Mouse (Mus musculus): Measurements from ENCODE around the gene Cwc22. TPM values are rescaled to one million over a fixed set of nuclear protein-coding genes. Genes with fewer than 3 reads are reported as not detected.

Cwc22 gene
- total and polyA plus RNA-seq, 2 experiments from 2014 or later: 10.8 to 16.0 TPM

DNA sequence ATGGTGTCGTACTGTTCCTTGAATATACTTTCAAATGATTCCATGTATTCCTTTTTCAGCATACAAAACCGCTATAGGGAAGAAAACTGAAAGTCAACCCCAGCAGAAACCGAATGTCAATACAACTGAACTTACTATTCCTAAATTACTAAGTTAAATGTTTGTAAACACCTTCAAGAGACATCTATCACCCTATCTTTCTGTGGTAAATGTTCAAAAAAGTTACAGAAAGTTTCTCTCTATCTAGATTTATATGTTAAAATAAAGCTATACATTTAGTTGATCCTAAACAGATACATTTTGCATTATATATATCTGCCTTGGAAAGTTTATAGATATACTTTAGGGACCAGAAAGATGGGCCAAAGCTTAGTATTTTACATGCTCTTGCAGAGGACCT is 39.0 kb downstream of the Cwc22 start:
- Histone ChIP-seq H3K27ac (ENCODE audit: low read depth) (no peak overlapping the region), H3K36me3 (replicated peaks; ENCODE audit: control insufficient read depth, insufficient read depth, low read length) (peaks cover 57% of the 10 kb centered on the region), H3K4me1 (ENCODE audit: control insufficient read depth, insufficient read depth) (no peaks in the 10 kb centered on the region), H3K4me3 (ENCODE audit: low read depth, low read length) (no peak overlapping the region), H3K9ac (replicated peaks; ENCODE audit: low read depth, low read length) (no peak overlapping the region), H3K27me3 (ENCODE audit: control insufficient read depth, insufficient read depth, low read length) (no peaks in the 10 kb centered on the region), H3K9me3 (replicated peaks; ENCODE audit: control insufficient read depth, low read length) (no peaks in the 10 kb centered on the region), H3K4me2 (ENCODE audit: low read depth, low read length) (no peak overlapping the region)
- TF ChIP-seq EP300 (IDR thresholded peaks at IDR 0.05; ENCODE audit: low read depth) (no peak), CTCF (IDR thresholded peaks at IDR 0.05; ENCODE audit: low read depth) (no peak)
- ATAC-seq (ENCODE audit: insufficient read depth, low read depth) (no peak), DNase-seq (ENCODE audit: low spot score) (no peak)
- 94% methylated on average over 3 of the region's 3 CpGs for WGBS

DNA sequence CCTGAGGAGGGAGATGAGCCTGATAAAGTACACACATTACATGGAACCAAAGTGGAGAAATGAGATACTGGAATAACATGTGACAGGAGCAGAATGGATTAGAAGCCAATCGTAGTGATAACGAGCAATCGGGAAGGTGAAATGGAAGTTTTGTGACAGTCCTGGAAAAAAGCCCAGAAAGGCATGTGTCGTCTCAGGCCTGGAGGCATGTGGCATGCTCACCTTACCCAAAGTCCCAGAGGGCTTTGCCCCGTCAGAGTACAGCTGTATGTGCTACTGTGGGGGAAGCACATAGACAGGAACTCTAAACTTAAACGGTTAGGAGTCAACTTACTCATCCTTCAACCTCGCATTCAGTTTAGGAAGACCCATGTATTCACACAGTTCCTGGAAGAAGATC is 41.2 kb downstream of the Cwc22 start:
- 56% methylated on average over 7 of the region's 7 CpGs for WGBS
- H3K9ac ChIP-seq (replicated peaks; ENCODE audit: low read depth, low read length): no peak overlapping the region
- no peak for DNase-seq (ENCODE audit: low spot score)
- no peak overlapping the region for H3K4me2 ChIP-seq (ENCODE audit: low read depth, low read length)
- TF ChIP-seq EP300 (IDR thresholded peaks at IDR 0.05; ENCODE audit: low read depth): no peak
- TF ChIP-seq CTCF (IDR thresholded peaks at IDR 0.05; ENCODE audit: low read depth): no peak
- H3K27me3 ChIP-seq (ENCODE audit: control insufficient read depth, insufficient read depth, low read length): no peaks in the 10 kb centered on the region
- H3K4me3 ChIP-seq (ENCODE audit: low read depth, low read length): no peak overlapping the region
- no peak for ATAC-seq (ENCODE audit: insufficient read depth, low read depth)
- no peaks in the 10 kb centered on the region for H3K4me1 ChIP-seq (ENCODE audit: control insufficient read depth, insufficient read depth)
- H3K36me3 ChIP-seq (replicated peaks; ENCODE audit: control insufficient read depth, insufficient read depth, low read length): peaks cover 60% of the 10 kb centered on the region
- no peak overlapping the region for H3K27ac ChIP-seq (ENCODE audit: low read depth)
- no peaks in the 10 kb centered on the region for H3K9me3 ChIP-seq (replicated peaks; ENCODE audit: control insufficient read depth, low read length)

DNA sequence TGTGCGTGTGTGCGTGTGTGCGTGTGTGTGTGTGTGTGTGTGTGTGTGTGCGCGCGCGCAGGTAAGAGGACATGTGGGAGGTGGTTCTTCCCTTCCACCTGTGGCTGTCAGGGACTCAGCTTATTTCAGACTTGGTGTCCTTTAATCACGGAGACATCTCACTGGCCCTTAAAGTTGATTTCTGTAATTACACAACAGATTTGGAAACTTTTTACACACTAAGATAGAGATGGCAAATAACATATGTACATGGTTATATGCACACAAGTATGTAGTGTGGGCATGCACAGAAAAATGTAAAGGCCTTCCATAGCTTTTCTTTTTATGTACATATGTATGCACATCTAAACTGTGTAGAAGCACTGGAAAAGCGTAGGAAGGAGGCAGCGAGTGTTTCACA is 41.7 kb downstream of the Cwc22 start:
- H3K4me3 ChIP-seq (ENCODE audit: low read depth, low read length): no peak overlapping the region
- no peak for ATAC-seq (ENCODE audit: insufficient read depth, low read depth)
- H3K27me3 ChIP-seq (ENCODE audit: control insufficient read depth, insufficient read depth, low read length): no peaks in the 10 kb centered on the region
- no peak for DNase-seq (ENCODE audit: low spot score)
- H3K4me2 ChIP-seq (ENCODE audit: low read depth, low read length): no peak overlapping the region
- no peak overlapping the region for H3K9ac ChIP-seq (replicated peaks; ENCODE audit: low read depth, low read length)
- no peak overlapping the region for H3K27ac ChIP-seq (ENCODE audit: low read depth)
- TF ChIP-seq EP300 (IDR thresholded peaks at IDR 0.05; ENCODE audit: low read depth): no peak
- no peak for TF ChIP-seq CTCF (IDR thresholded peaks at IDR 0.05; ENCODE audit: low read depth)
- H3K4me1 ChIP-seq (ENCODE audit: control insufficient read depth, insufficient read depth): no peaks in the 10 kb centered on the region
- 93% methylated on average over 10 of the region's 10 CpGs for WGBS
- H3K9me3 ChIP-seq (replicated peaks; ENCODE audit: control insufficient read depth, low read length): no peaks in the 10 kb centered on the region
- H3K36me3 ChIP-seq (replicated peaks; ENCODE audit: control insufficient read depth, insufficient read depth, low read length): peaks cover 65% of the 10 kb centered on the region

DNA sequence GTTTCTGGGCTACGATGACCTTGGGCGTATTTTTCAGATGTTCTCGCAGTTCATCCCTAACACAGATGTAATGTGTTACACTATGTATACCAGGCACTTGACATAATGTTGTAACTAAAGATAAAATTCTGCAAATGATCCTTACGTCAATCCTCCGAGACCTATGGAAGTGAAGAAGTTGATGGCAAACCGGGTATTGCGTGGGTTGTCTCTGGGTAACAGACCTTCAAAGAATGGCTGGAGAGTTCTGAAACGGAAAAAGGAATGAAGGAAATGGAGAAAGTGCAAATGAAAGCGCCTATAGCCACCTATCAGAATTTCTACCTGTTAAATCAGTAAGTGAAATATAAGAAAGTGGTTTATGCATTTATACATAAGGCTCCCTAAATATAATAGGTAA is 42.2 kb downstream of the Cwc22 start:
- Histone ChIP-seq H3K27me3 (ENCODE audit: control insufficient read depth, insufficient read depth, low read length) (no peaks in the 10 kb centered on the region), H3K9me3 (replicated peaks; ENCODE audit: control insufficient read depth, low read length) (no peaks in the 10 kb centered on the region), H3K4me3 (ENCODE audit: low read depth, low read length) (no peak overlapping the region), H3K36me3 (replicated peaks; ENCODE audit: control insufficient read depth, insufficient read depth, low read length) (peaks cover 63% of the 10 kb centered on the region), H3K4me2 (ENCODE audit: low read depth, low read length) (no peak overlapping the region), H3K4me1 (ENCODE audit: control insufficient read depth, insufficient read depth) (no peaks in the 10 kb centered on the region), H3K27ac (ENCODE audit: low read depth) (no peak overlapping the region), H3K9ac (replicated peaks; ENCODE audit: low read depth, low read length) (no peak overlapping the region)
- WGBS: 94% methylated on average over 9 of the region's 9 CpGs
- DNase-seq (ENCODE audit: low spot score) (no peak), ATAC-seq (ENCODE audit: insufficient read depth, low read depth) (no peak)
- TF ChIP-seq EP300 (IDR thresholded peaks at IDR 0.05; ENCODE audit: low read depth) (no peak), CTCF (IDR thresholded peaks at IDR 0.05; ENCODE audit: low read depth) (no peak)

DNA sequence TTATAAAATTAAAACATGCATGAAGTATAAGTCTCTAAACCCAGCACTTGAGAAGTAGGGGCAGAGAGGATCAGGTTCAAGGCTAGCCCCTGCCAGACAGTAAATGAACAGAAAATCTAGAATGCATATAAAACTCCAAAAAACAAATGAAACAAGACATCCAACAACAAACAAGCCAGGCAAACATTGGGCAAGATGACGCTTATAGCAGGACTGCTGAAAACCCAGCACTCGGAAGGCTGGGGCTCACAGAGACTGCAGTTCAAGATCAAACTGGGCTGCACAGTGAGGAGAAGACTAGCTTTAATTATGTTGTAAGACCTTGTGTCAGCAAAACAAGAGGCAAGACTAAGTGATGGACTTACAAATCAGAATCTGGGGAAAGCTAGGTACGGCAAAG is 43.1 kb downstream of the Cwc22 start:
- no peak for DNase-seq (ENCODE audit: low spot score)
- Histone ChIP-seq H3K9me3 (replicated peaks; ENCODE audit: control insufficient read depth, low read length) (no peaks in the 10 kb centered on the region), H3K4me2 (ENCODE audit: low read depth, low read length) (no peak overlapping the region), H3K36me3 (replicated peaks; ENCODE audit: control insufficient read depth, insufficient read depth, low read length) (peaks cover 67% of the 10 kb centered on the region), H3K27me3 (ENCODE audit: control insufficient read depth, insufficient read depth, low read length) (no peaks in the 10 kb centered on the region), H3K4me1 (ENCODE audit: control insufficient read depth, insufficient read depth) (no peaks in the 10 kb centered on the region), H3K27ac (ENCODE audit: low read depth) (no peak overlapping the region), H3K9ac (replicated peaks; ENCODE audit: low read depth, low read length) (no peak overlapping the region), H3K4me3 (ENCODE audit: low read depth, low read length) (no peak overlapping the region)
- no peak for ATAC-seq (ENCODE audit: insufficient read depth, low read depth)
- TF ChIP-seq CTCF (IDR thresholded peaks at IDR 0.05; ENCODE audit: low read depth): no peak
- no peak for TF ChIP-seq EP300 (IDR thresholded peaks at IDR 0.05; ENCODE audit: low read depth)
- WGBS: 96% methylated on average over 3 of the region's 3 CpGs

DNA sequence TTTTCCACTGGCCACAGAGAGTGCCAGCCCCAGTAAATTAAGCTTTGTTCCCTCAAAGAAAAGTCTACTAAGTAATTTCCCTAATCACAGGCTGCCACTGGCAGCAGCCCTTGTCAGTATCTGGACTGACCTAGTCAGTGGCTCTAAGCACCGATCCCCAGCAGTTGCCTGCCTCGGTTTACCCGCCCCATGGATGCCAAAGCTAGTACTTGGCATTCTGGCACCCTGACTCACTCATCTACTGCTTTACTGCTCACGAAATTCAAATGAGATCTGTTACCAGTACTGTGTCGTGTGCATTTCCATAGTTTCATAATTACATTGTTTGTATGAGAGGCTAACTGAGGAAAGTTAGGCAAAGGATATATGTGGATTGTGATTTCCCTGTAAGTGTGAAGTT is 44.9 kb downstream of the Cwc22 start:
- no peak for ATAC-seq (ENCODE audit: insufficient read depth, low read depth)
- H3K4me3 ChIP-seq (ENCODE audit: low read depth, low read length): no peak overlapping the region
- no peak for DNase-seq (ENCODE audit: low spot score)
- no peaks in the 10 kb centered on the region for H3K27me3 ChIP-seq (ENCODE audit: control insufficient read depth, insufficient read depth, low read length)
- TF ChIP-seq CTCF (IDR thresholded peaks at IDR 0.05; ENCODE audit: low read depth): no peak
- TF ChIP-seq EP300 (IDR thresholded peaks at IDR 0.05; ENCODE audit: low read depth): no peak
- H3K4me2 ChIP-seq (ENCODE audit: low read depth, low read length): no peak overlapping the region
- no peak overlapping the region for H3K9ac ChIP-seq (replicated peaks; ENCODE audit: low read depth, low read length)
- H3K27ac ChIP-seq (ENCODE audit: low read depth): no peak overlapping the region
- H3K4me1 ChIP-seq (ENCODE audit: control insufficient read depth, insufficient read depth): no peaks in the 10 kb centered on the region
- peaks cover 74% of the 10 kb centered on the region for H3K36me3 ChIP-seq (replicated peaks; ENCODE audit: control insufficient read depth, insufficient read depth, low read length)
- no peaks in the 10 kb centered on the region for H3K9me3 ChIP-seq (replicated peaks; ENCODE audit: control insufficient read depth, low read length)
- WGBS: 90% methylated on average over 5 of the region's 5 CpGs

All from heart, postnatal 0 days (tissue).